Mouse (Mus musculus): ENCODE data around the gene Nudt2.

DNA sequence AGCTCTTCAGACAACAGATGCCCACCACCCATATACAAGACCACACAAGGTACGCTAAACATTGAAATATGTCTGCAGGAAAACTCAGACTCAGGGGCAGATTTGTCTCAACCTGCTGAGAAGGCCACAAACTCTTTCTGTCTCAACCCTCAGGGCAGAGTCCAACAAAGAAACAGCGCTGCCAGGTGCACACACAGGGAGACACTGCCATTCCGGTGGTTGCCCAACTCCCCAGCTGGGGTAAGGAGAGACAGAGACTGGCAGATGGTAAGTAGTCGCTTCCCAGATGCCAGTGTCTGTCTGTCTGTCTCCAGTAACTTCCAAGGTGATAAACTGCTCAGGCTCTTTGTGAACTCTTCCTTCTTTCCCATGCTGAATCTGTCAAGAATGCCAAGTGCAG lies 35.8 kb downstream of the Nudt2 start:
- no peak for TF ChIP-seq CTCF (IDR thresholded peaks at IDR 0.05; ENCODE audit: low read depth)
- TF ChIP-seq EP300 (IDR thresholded peaks at IDR 0.05; ENCODE audit: low read depth) = no peak
